Mouse (Mus musculus): ENCODE measurements around the gene Lhx8.

Lhx8 gene

DNA sequence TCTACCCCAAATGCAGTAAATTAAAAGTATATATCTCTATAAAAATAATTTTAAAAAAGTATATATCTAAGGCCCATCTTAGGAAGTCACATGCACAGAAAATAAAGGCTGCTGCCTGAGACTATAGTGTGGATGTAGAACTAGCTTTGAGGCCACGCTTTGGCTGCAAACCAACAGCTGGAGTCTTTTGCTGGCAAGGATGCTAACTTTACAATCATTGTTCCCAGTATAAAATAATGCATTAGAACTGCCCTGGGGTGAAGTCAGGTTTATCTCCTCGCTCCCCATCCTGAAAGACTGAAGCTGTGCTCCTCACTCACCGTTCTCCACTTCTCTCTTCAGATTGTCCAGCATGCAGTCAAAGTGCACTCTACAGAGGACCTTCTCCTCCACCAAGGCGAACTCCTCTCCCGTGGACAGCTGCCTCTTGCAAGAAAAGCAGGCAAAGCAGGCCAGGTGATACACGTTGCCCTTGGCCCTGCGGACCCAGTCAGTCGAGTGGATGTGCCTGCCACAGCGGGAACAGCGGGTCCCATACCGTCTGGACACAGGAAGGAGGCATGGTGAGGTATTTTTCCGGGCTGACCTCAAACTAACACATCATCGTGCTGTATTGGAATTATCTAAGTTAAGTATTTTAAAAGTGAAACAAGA lies 8.4 kb downstream of the Lhx8 start:
- DNase-seq = no peak

DNA sequence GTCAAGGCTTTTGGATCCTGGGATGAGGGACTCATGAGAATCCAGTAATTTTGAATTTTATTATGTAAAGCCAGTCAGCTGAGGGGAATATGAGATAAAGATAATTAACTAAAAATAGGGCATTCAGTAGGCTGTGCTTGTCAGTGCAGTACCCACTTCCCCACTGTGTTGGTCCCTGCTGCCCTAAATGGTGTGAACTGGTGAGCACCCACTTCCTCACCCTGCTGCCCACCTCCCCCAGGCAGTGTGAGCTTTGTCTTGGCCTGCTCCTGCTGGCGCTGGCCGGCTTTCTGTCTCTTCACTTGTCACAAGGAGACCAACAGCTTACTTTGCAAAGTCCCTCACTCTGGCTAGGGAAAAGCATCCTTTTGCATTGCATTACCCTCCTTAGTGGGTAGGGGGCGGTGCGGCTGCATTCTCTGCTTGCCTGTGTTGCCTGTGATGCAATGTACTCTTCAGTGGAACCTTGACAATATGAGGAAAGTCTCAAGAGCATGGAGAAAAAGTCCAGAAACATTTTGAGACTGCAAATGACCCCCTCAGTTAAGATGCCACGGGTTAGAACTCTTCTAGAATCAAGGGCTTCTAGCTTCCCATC lies 12.7 kb downstream of the Lhx8 start:
- DNase-seq = no peak

DNA sequence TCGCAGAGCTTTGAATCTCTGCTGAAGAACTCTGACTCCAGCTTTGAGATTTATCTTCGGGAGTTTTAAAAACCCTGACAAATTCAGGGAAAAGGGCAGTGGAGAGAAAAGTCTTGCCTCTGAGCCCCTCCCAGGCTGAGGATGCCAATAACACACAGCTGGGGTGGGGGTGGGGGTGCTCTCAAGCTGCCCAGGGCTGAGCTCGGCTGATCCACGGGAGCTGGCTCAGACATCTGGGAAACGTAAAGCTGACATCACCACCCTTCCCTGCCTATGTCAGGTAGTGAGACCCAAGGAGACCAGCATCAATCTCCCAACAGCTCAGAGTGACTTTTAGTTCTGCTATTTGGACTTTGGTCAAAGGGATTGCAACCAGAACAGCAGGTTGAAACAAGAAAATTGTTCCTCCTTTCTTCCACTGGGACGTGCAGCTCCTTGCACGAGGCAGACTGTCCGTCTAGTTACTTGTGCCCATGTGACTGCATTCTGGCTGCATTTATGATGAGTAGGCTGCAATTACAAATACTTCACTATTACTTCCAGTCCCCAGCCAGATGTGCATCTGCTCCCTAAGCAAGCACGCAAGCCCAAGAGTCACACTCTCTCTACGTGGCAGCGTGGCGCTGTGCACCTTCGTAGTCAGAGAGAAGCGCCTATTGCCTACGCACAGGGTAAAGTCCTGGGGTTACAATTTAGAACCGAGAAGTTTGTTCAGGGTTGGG lies 25.1 kb downstream of the Lhx8 start:
- no peak for DNase-seq

DNA sequence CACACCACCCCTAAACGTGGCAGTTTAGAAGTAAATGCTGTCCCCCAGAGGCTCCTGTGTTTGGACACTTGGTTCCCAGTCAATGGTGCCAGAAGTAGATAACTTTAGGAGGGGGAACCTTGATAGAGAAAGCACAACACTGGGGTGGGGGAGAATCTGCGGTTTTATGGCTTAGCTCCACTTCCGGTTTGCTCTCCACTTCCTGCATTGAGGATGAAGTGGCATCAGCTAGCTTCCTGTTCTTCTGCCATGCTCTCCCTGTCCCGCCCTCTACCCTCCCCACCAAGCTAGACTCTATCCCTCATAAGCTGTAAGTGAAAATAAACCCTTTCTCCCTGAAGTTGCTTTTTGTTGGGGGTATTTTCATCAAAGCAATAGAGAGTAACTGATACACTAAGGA lies 29.4 kb downstream of the Lhx8 start:
- no peak for DNase-seq

DNA sequence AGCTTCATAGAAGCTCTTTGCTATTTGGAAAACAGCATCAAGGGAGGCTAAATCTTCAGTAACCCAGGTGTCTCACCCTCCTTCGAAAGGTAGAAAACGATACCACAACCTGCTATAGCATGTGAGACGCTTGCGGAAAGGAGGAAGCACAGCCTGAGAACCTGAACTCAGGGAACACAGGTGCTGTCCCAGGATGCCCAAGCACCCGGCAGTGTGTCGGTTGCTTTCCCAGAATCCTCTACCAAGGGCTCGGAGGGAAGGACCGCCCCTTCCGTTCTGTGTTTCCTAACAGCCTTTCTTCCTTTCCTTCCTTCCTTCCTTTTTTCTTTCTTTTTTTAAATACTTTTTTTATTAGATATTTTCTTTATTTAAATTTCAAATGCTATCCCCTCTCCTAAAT lies 30.5 kb downstream of the Lhx8 start:
- DNase-seq = no peak

DNA sequence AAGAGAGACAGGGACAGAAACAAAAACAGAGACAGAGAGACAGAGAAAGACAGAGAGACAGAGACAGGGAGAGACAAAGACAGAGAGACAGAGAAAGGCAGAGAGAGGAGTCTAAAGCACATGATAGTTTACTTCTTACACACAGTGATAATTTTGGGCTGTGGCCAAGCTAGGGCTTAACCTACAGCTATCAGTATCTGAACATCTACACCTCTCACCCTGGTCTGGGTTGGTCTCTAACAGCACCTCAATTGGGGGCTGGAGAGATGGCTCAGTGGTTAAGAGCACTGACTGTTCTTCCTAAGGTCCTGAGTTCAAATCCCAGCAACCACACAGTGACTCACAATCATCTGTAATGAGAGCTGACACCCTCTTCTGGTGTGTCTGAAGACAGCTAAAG lies 32.0 kb downstream of the Lhx8 start:
- DNase-seq = no peak

DNA sequence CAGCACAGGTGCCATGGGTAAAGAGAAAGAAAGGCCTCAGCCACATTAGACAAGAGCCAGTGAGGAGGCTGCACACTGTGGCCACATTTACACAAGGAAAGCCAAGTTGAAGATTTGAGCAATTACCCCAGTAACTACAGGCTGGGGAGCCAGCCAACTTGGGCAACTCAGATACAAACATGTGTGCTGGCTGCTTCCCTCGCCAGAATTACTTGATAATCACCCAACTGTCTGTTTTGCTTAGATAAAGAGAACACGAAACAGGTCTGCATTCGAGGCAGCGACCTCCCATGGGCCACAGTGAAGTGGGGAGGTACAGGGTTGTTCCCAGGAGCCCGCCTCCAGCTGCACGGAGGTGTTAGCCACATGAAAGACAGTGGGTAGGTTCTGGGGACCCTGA lies 33.0 kb downstream of the Lhx8 start:
- DNase-seq = no peak

DNA sequence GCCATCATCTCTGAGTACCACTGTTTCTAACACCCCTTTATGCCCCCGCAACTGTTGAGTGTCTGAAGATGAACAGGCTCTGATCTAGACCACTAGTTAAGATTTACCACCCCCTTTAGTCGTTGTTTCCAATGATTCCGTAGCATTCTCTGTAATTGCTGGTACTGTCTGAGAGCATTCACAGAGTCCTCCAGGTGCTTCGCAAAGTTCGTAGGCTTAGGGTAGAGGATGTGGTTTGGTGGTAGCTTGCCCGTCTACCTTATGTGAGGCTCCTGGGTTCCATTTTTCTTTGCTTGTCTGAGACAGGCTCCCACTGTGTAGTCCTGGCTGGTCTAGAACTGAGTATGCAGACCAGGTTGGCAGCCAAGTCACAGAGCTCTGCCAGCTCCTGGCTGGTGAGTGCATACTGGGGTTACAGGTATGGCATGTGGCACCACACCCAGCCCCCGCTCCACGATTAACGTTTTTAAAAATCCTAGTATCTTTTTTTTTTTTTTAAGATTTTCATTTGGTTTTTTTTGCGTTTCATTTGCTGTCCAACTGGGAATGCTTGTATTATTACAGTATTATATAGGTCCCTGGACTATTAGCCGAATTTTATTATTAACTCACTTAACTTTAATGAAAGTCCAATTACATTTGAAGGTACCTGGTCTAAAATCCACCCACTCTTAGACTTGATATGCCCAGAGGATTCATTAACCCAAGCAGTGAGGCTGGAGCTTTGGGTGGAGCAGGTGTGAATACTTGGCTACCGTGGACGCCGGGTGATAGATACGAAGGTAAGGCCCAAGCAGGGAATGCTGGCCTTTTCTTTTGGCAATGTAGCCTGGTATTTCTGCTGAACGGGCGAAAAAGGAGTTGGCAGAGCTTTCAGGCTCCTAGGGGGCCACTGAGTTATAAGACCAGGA lies 35.3 kb downstream of the Lhx8 start:
- no peak for DNase-seq

DNA sequence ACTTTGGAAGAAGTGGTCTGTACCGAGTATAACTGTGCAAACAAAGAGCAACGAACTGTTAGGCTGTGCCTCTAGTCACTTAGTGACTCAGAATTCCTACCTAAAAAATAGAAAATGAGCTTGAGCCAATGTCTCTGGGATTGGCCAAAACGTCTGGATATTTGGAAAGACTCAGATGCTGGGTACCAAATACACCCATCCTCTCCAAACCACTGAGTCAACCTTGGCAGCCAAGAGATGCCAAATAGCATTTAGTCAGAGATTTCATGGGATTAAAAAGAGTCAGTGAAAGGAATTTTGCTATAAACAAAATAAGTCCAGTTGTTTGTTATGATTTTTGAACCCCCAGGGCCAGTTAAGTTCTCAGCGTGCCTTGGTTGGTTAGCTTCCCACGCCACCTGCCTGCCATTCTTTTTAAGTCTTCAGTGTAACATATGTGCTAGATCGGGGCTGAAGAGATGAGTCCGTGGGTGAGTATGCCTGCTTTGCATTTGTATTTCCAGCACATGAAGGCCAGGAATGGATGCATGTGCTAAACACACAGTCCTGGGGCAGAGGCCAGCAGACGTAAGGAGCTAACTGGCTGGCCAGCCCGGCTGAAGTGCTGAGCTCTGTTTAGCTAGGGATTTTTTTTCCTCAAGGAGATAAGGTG lies 36.5 kb downstream of the Lhx8 start:
- DNase-seq = no peak

DNA sequence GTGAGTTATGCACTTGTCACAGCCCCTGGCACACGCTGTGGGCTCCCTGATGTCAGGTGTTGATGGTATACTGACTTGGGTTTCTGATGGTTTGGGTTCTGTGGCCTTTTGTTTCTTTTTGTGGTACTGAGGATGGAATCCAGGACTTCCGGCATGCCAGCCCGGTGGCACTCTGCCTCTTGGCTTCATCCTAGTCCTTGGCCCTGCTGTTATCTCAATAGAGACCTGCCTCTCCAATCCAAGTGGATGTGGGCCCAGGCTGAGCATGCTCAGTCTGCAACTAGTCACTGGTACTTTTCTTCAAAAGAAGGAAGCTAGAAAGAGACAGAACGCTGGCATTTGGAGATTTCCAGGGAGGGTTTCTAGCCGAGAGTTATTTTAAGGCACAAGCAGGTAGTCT lies 38.3 kb downstream of the Lhx8 start:
- DNase-seq = no peak

DNA sequence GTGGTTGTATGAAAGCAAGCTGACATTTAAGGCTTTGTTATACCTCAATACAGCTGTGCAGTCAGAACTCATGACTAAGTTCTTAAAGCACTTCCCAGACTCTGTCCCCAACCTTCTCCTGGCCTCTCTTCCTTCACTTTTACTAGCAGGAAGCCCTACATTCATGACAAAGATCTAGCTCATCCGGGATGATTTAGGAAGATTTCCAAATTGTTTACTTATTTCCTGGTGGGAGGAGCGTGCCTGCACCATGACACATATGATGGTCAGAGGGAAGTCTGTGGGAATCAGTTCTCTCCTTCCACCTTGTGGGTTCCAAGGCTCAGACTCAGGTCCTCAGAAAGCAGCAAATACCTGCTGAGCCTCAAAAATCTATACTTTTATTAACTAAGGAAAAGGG lies 40.1 kb downstream of the Lhx8 start:
- no peak for DNase-seq

DNA sequence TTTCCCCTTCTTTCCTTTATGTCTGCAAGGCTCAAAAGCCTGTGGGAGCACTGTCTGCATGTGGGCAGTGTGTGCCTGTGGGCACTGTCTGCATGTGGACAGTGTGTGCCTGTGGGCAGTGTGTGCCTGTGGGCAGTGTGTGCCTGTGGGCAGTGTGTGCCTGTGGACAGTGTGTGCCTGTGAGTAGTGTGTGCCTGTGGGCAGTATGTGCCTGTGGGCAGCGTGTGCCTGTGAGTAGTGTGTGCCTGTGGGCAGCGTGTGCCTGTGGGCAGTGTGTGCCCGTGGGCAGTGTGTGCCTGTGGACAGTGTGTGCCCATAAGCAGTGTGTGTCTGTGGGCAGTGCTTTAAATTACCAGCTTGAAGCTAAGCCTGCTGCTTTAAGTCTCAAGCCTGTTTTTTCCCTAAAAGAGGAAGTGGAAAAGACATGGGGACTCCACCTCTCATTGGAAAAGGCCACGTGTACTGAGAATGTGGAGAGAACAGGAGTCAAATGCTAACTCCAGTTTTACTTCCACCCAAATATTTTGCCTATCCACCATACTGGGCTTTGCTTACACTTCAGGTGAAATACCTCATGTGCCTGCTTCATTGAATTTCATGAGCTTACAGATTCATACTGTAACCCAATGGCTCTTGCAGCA lies 41.9 kb downstream of the Lhx8 start:
- DNase-seq = no peak

DNA sequence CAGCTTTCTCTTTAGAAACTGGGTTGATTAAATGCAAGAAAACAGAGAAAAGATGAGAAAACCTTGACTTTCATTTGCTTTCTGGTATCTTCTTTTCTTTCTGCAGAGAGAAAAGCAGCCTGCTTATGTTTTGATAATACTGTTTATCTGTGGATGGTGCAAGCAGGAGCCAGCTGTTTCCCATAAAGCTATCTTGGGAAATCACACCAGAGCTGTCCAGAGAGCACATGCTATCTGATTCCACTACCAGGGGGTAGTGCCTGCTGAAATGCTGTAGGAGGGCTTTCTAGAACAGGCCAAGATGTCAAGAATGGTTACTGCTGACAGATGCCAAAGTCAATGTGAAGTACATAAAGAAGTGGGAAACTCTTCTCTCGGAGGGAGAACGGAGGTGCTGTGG lies 43.2 kb downstream of the Lhx8 start:
- DNase-seq = no peak

DNA sequence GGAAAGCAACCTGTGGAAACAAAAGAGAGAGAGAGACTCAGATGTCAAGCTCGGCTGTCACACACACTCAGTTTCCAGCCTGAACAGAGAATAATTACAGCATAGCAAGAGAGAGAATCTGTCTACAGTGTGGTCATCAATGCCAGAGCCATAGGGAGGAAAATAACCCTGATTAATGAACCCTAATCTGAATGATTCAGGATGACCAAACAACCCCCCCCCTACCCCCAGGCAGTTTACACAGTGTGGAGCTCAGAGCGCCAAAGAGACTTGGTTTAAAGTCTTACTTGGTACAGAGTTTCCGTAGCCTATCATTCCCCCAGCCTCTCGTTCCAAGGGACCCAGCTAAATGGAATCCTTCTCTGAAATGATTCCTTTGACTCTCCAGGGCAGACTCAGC lies 45.1 kb downstream of the Lhx8 start:
- no peak for DNase-seq

DNA sequence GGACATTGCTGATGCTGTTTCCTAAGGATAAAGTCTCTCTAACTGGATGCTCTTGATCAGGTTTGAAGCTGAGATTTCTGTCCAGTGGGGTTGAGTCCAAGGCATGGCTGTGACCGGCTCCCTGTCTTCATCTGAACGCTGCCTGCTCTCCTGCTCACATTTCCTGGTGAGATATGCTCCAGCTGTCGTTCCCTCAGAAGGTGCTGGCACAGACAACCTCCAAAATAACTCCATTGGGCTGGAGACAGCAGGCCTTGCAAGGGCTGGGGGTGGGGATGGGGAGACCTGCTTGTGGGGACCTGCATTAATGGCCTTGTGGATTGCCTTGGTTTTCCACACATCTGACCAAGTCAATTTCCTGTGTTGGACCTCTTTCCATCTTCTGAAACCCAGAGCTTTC lies 46.2 kb downstream of the Lhx8 start:
- no peak for DNase-seq

DNA sequence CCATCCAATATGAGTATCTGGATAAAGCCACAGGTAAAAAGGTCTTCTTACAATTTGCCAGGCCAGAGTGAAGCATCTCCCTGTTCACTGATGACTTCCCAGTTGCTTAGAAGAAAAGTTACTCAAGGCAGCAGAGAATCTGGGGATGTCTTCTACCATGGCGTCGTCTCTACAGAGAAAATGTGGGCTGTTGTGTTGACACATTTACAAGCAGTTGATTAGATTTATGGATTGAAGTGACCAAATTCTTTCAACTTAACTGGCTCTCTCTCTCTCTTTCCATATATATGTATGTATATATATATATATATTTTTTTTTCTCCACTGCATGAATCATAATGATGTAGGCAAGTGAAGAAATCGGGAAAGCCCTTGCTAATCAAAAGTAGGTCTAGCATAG lies 55.8 kb downstream of the Lhx8 start:
- DNase-seq = no peak

DNA sequence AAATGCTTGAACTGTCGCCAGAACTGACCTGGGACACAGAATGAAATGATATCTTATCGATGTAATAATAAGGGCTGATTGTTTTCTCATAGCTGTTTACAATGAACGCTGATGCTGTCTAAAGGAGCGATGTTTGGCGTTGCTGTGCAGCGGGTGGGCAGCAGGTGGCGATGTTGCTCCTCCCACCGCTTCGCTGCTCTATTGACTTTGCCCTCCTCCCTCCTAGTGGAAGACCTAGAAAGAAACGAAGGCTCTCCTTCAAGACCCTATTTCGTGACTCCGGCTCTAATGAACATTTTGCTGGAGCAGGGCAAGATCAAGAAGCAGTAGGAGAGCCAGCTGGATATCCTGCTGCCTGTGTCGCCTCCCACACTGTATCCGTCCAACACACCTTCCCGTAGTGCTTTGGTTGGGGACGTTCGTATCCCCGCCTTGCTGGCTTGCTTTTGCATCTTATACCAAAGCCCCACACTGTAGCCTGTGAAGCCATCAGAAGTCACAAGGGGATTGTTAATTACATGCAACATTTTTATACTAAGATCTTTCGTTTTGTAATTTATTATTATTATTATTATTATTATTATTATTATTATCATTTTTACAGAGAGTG lies 60.6 kb downstream of the Lhx8 start:
- DNase-seq = peak; percentile 35 to 38

DNA sequence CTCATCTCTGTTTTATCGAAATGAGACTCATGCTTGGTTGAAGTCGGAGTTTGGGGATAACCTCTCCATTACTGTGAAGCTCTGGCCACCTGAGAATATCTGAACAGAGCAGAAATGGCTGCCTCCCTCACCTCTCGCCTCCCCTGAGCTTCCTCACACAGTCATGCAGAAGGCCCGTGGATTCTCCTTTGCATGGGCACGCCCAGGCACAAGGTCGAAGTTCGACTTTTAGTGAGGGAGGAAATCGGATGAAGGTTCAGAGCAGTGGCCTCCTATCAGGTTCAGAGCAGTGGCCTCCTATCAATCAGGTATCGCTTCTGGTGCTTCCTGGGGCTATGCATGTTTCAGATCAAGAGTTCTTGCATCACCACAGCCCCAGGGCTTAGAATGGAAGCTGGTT lies 62.1 kb downstream of the Lhx8 start:
- no peak for DNase-seq

DNA sequence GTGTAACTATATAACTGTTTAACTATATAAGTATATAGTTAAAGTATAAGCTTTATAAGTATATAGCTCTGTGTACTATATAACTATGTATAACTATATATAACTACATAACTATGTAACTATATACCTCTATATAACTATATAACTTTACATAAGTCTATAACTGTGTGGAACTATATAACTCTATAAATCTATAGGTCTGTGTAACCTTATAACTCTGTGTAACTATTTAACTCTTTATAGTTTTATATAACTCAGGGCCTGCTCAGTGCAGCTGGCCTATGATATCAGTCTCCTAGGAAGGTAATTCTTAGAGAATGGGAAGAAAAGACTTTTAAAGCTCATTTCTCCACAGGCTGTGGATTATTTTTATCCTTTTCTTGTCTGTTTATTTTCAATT lies 73.1 kb downstream of the Lhx8 start:
- DNase-seq = no peak
